Mouse (Mus musculus): ENCODE measurements around the gene Aprt. TPM values are rescaled to one million over a fixed set of nuclear protein-coding genes. Genes with fewer than 3 reads are reported as not detected.
A peak's percentile ranks its signal among the peaks of the same experiment; 100 is the strongest.

The Aprt gene
- polyA plus RNA-seq, 1 experiment from 2014 or later = 247 TPM

DNA sequence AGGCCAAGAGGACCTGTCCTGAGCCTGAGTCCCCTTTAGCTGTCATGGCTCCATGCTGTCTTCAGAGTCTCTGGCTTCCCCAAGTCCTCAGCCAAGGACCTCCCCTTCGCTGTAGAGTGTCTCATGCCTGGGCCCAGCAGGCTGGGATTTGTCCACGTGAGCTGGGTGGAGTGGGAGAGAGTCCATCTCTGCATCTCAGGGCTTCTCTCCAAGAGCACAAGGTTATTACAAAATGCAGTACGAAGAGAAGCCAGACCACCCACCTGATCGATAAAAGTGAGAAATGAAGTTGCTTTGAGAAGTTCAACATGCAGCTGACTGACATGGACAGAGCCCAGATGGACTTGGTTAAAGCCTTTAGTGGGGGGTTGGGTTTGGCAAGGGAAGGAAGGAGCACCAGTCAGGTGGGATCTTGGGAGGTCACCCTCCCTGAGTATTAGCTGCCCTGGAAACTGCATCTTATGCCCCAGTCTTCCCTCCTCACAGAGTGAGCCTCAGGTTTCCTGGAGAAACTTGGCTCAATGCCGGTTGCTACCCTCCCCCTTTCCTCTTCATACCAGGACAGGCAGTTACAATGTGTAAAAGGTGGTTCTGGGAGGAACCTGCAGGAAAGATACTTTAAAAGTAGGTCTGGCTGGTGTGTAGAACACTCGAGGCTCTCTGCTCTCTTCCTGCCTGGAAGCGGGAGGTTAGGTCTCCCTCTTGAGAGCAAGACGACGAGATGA, 39.6 kb upstream of the Aprt start:
- Histone ChIP-seq H3K27me3 (replicated peaks; ENCODE audit: control insufficient read depth, insufficient read depth, low read length) (no peaks in the 10 kb centered on the region), H3K36me3 (ENCODE audit: control insufficient read depth, insufficient read depth, low read length) (0 out of 2 replicates have a peak, but pooled peaks cover 4% of the 10 kb centered on the region), H3K4me2 (ENCODE audit: low read length) (no peak overlapping the region), H3K4me1 (ENCODE audit: control insufficient read depth, insufficient read depth, low read length) (peaks cover 6% of the 10 kb centered on the region), H3K9ac (ENCODE audit: low read length) (no peak overlapping the region), H3K9me3 (replicated peaks; ENCODE audit: control insufficient read depth, low read length) (no peaks in the 10 kb centered on the region), H3K27ac (ENCODE audit: low read depth, low read length) (no peak overlapping the region), H3K4me3 (ENCODE audit: low read depth, low read length) (no peak overlapping the region)
- DNase-seq (ENCODE audit: low spot score) = no peak
- ATAC-seq = no peak
- 69% methylated on average over 9 of the region's 9 CpGs for WGBS

DNA sequence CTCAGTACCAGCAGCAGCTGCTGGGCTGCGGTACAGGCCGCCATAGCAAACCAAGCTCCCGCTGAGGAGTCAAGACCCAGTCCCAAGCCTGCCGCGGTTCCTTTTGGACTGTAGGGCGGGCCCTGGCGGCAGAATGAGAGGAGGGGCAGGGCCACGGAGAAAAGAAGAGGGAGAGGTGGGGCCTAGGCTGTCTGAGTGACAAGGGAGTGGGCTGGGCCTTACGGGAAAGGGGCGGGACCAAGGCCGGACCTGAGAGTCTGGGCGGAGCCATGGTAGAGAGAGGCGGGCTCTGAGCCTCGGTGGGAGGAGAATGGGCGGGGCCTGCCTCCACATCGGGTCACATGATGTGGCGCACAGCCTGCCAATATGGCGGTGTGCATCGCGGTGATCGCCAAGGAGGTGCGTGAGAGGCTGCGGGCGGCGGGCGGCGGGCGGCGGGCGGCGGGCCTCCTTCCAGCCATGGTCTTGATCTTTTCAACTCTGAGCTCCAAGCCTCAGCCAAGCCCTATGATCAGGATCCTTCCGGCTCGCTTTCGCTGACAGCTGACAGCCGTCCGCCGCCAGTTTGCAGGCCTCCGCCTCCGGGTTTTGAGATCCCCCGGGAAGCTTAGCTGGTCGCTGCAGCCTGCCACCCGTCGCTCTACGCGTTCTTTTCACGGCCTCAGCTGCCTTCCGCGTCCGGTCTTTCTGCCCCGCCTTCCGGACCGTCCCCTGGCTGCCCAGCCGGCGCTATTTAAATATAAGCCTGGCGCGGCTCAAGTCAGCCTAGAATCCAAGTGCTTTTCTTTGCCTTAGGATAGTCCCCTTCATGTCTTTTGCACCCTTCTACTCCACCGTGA, 34.8 kb upstream of the Aprt start, which contains the start of the genes Galns and Trappc2l:
Galns (minus strand) TSS at position 169 of the 839 bp plus-strand sequence.
Trappc2l (plus strand) TSS at position 346 of the 839 bp plus-strand sequence.
- Histone ChIP-seq H3K9ac (ENCODE audit: low read length) (peak within 1 kb of the TSS; percentile 79), H3K27ac (ENCODE audit: low read depth, low read length) (peak within 1 kb of the TSS; percentile 83), H3K4me1 (ENCODE audit: control insufficient read depth, insufficient read depth, low read length) (peaks cover 10% of the 10 kb centered on the region), H3K9me3 (replicated peaks; ENCODE audit: control insufficient read depth, low read length) (no peaks in the 10 kb centered on the region), H3K36me3 (ENCODE audit: control insufficient read depth, insufficient read depth, low read length) (0 out of 2 replicates have a peak, but pooled peaks cover 4% of the 10 kb centered on the region), H3K4me3 (ENCODE audit: low read depth, low read length) (peak within 1 kb of the TSS; percentile 65), H3K4me2 (ENCODE audit: low read length) (peak within 1 kb of the TSS; percentile 79), H3K27me3 (replicated peaks; ENCODE audit: control insufficient read depth, insufficient read depth, low read length) (no peaks in the 10 kb centered on the region)
- DNase-seq (ENCODE audit: low spot score) (peak; percentile 99), ATAC-seq (peak; percentile 98)
- WGBS = 1% methylated on average over 48 of the region's 57 CpGs

DNA sequence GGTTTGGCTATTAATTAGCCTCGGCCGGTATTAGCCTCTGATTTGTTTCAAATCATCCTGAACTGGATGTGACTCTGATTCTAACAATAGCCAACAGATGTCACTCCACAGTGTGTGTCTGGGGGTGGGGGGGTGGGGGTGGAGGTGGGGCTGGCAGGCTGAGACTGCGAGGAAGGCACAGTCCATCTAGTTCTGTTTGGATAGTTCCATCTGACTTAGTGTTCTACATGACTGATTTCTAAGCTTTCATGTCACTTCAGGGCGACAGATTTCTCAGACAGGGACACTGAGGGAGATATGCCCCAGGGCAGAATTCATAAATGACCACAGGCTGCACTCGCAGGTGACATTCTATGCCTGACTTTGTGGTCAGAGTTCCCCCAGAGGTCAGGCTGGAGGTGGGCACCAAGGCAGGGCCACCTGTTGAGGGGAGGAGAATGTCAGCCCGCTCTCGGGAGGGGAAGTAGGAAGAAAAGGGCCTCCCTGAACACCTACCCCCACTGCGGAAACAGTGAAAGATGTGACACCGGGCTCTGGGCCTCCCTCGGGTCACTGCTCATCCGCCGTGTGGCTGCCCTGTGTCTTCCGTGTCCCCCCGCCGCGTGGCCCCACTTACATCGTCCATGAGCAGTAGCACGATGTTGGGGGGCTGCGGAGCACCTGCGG, 34.0 kb upstream of the Aprt start:
- WGBS = 3% methylated on average over 20 of the region's 20 CpGs
- ATAC-seq (no peak; the same call in 1 of the 2 replicates), DNase-seq (ENCODE audit: low spot score) (peak; percentile 15)
- Histone ChIP-seq H3K4me3 (ENCODE audit: low read depth, low read length) (peak overlapping the region; percentile 65), H3K27me3 (replicated peaks; ENCODE audit: control insufficient read depth, insufficient read depth, low read length) (no peaks in the 10 kb centered on the region), H3K9ac (ENCODE audit: low read length) (peak overlapping the region; percentile 65), H3K36me3 (ENCODE audit: control insufficient read depth, insufficient read depth, low read length) (0 out of 2 replicates have a peak, but pooled peaks cover 4% of the 10 kb centered on the region), H3K4me2 (ENCODE audit: low read length) (peak overlapping the region; percentile 70), H3K4me1 (ENCODE audit: control insufficient read depth, insufficient read depth, low read length) (peaks cover 10% of the 10 kb centered on the region), H3K27ac (ENCODE audit: low read depth, low read length) (peak overlapping the region; percentile 46), H3K9me3 (replicated peaks; ENCODE audit: control insufficient read depth, low read length) (no peaks in the 10 kb centered on the region)

DNA sequence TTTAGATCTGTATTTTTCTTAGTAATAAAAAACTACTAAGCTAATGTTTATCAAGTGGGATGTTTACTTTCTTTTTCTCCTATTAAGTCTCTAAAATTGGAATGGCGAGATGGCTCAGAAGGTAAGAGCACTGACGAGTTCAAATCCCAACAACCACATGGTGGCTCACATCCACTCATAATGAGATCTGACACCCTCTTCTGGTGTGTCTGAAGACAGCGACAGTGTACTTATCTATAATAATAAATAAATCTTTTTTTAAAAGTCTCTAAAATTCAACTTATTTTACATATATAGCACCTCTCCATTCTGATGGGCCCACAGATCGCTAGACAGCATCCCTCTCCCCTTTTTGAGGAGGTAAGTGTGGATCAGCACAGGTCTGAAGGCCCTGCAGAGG, 33.5 kb upstream of the Aprt start:
- Histone ChIP-seq H3K4me2 (ENCODE audit: low read length) (peak overlapping the region; percentile 70), H3K9ac (ENCODE audit: low read length) (no peak overlapping the region), H3K9me3 (replicated peaks; ENCODE audit: control insufficient read depth, low read length) (no peaks in the 10 kb centered on the region), H3K27ac (ENCODE audit: low read depth, low read length) (no peak overlapping the region), H3K4me3 (ENCODE audit: low read depth, low read length) (no peak overlapping the region), H3K27me3 (replicated peaks; ENCODE audit: control insufficient read depth, insufficient read depth, low read length) (no peaks in the 10 kb centered on the region), H3K36me3 (ENCODE audit: control insufficient read depth, insufficient read depth, low read length) (0 out of 2 replicates have a peak, but pooled peaks cover 4% of the 10 kb centered on the region), H3K4me1 (ENCODE audit: control insufficient read depth, insufficient read depth, low read length) (peaks cover 10% of the 10 kb centered on the region)
- WGBS = 59% methylated on average over 4 of the region's 4 CpGs
- DNase-seq (ENCODE audit: low spot score) = no peak
- no peak for ATAC-seq

DNA sequence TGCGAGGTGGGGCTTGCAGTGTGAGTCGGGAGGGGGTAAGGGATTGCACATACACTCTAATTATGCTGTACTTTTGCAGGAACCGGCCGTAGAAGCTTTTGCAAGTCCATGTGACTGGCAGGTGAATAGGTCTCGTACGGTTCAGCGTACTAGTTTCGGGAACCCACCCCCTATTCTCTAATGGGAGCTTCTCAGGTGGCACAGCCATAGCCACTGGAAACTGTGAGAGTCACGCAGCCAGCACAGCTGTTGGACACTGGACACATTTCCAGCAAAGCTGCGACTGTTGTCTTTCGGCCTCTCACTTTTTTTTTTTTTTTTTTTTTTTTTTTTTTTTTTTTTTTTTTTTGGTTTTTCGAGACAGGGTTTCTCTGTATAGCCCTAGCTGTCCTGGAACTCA, 30.1 kb upstream of the Aprt start:
- Histone ChIP-seq H3K4me1 (ENCODE audit: control insufficient read depth, insufficient read depth, low read length) (peaks cover 5% of the 10 kb centered on the region), H3K9ac (ENCODE audit: low read length) (no peak overlapping the region), H3K4me2 (ENCODE audit: low read length) (no peak overlapping the region), H3K9me3 (replicated peaks; ENCODE audit: control insufficient read depth, low read length) (no peaks in the 10 kb centered on the region), H3K36me3 (ENCODE audit: control insufficient read depth, insufficient read depth, low read length) (no peaks in the 10 kb centered on the region), H3K4me3 (ENCODE audit: low read depth, low read length) (no peak overlapping the region), H3K27me3 (replicated peaks; ENCODE audit: control insufficient read depth, insufficient read depth, low read length) (no peaks in the 10 kb centered on the region), H3K27ac (ENCODE audit: low read depth, low read length) (no peak overlapping the region)
- ATAC-seq (no peak), DNase-seq (ENCODE audit: low spot score) (no peak)
- 79% methylated on average over 11 of the region's 12 CpGs for WGBS

DNA sequence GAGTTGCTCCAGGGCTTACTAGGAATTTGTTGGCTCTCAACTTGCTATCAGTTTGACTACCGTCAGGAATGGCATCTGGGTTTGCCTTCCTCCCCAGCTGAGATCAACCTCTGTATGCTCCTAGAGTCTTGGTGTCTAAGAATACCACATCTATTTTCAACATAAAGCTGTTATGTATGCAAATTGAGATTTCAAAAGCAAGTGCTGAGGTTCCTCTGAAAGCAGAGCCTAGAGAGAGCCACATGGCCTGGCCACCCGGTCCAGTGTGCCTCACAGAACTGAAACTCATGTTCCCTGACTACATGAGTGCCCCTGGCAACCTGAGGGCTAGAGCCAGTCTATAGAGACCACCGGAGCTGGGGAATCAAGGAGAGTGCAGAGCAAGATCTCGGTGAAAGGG, 28.7 kb upstream of the Aprt start:
- H3K9ac ChIP-seq (ENCODE audit: low read length) = no peak overlapping the region
- ATAC-seq (no peak), DNase-seq (ENCODE audit: low spot score) (no peak)
- no peaks in the 10 kb centered on the region for H3K9me3 ChIP-seq (replicated peaks; ENCODE audit: control insufficient read depth, low read length)
- H3K4me1 ChIP-seq (ENCODE audit: control insufficient read depth, insufficient read depth, low read length) = no peaks in the 10 kb centered on the region
- H3K4me2 ChIP-seq (ENCODE audit: low read length) = no peak overlapping the region
- no peak overlapping the region for H3K4me3 ChIP-seq (ENCODE audit: low read depth, low read length)
- H3K27me3 ChIP-seq (replicated peaks; ENCODE audit: control insufficient read depth, insufficient read depth, low read length) = no peaks in the 10 kb centered on the region
- WGBS = 91% methylated on average over 4 of the region's 4 CpGs
- H3K27ac ChIP-seq (ENCODE audit: low read depth, low read length) = no peak overlapping the region
- no peaks in the 10 kb centered on the region for H3K36me3 ChIP-seq (ENCODE audit: control insufficient read depth, insufficient read depth, low read length)

DNA sequence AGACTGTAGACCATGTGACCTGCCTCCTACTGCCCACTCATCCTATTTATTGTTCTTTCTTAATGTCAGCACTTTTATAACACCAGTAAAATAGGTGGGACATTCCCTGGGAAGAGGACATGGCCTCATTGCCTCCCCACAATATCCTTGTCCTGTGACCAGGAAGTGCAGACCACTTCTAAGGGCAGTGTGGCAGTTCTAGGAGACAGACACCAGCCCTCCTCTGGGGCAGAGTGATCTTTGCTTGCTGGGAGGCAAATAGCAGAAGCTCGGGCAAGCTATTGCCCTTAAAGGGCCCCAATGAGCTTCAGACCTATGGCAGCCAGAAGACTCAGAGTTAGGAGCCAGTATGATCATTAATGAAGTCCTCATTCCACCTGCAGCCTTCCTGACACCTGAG, 27.9 kb upstream of the Aprt start:
- Histone ChIP-seq H3K4me2 (ENCODE audit: low read length) (no peak overlapping the region), H3K27me3 (replicated peaks; ENCODE audit: control insufficient read depth, insufficient read depth, low read length) (no peaks in the 10 kb centered on the region), H3K9me3 (replicated peaks; ENCODE audit: control insufficient read depth, low read length) (no peaks in the 10 kb centered on the region), H3K4me3 (ENCODE audit: low read depth, low read length) (no peak overlapping the region), H3K27ac (ENCODE audit: low read depth, low read length) (no peak overlapping the region), H3K4me1 (ENCODE audit: control insufficient read depth, insufficient read depth, low read length) (no peaks in the 10 kb centered on the region), H3K9ac (ENCODE audit: low read length) (no peak overlapping the region), H3K36me3 (ENCODE audit: control insufficient read depth, insufficient read depth, low read length) (no peaks in the 10 kb centered on the region)
- WGBS = 72% methylated on average over 1 of the region's 1 CpGs
- ATAC-seq = no peak
- DNase-seq (ENCODE audit: low spot score) = no peak

DNA sequence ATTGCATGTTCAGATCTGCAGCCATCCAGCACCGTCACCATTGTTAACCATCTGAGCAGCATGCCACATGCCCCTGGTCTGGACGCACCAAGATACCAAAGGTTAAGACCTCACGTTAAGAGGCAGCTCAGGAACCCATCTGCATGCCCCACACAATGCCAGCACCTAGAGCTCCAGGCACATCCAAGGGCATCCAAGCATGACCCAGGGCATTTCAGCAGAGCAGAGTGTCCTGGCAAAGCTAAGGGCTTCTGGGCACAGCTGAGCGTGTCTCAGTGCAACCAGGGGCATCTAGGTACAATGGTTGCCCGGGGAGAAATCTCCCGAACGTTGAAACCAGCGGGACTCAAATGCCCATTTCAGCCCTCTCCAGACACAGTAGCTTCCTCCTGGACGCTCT, 24.0 kb upstream of the Aprt start:
- H3K4me1 ChIP-seq (ENCODE audit: control insufficient read depth, insufficient read depth, low read length) = no peaks in the 10 kb centered on the region
- H3K4me3 ChIP-seq (ENCODE audit: low read depth, low read length) = no peak overlapping the region

More for the DNA sequence above, 24.0 kb upstream of the Aprt start:
- Histone ChIP-seq H3K36me3 (ENCODE audit: control insufficient read depth, insufficient read depth, low read length) (no peaks in the 10 kb centered on the region), H3K27ac (ENCODE audit: low read depth, low read length) (no peak overlapping the region), H3K4me2 (ENCODE audit: low read length) (no peak overlapping the region), H3K9ac (ENCODE audit: low read length) (no peak overlapping the region), H3K27me3 (replicated peaks; ENCODE audit: control insufficient read depth, insufficient read depth, low read length) (no peaks in the 10 kb centered on the region), H3K9me3 (replicated peaks; ENCODE audit: control insufficient read depth, low read length) (no peaks in the 10 kb centered on the region)
- WGBS = 92% methylated on average over 9 of the region's 9 CpGs
- ATAC-seq (no peak), DNase-seq (ENCODE audit: low spot score) (no peak)

Measured in forebrain, embryonic 14.5 days (tissue).